Mouse (Mus musculus) bone marrow, adult 2 months (tissue): Measurements from ENCODE around the gene 2310061N02Rik.

Experiments used
- CTCF ChIP-seq: fragments of 200-500 bp; IDR thresholded peaks from 2 replicates; pipeline ENCODE4 v1.5.1; 2011; ENCODE audit warnings: low read length, control low read depth; ENCODE audit not compliant: control insufficient read depth, insufficient read depth
- POLR2A ChIP-seq: fragments of 200-500 bp; IDR thresholded peaks from 2 replicates; pipeline ENCODE4 v1.6.1; 2011; ENCODE audit warnings: low read depth, mild to moderate bottlenecking, control low read depth, low read length, borderline replicate concordance; ENCODE audit not compliant: control insufficient read depth

- TF ChIP-seq CTCF (no peak), POLR2A (no peak)
These were observed 11.5 kb downstream of the 2310061N02Rik start for GRCm38 (mm10) chr16:88696256-88696655.
